Mouse (Mus musculus) kidney, adult 2 months (tissue): Measurements from ENCODE around the gene Bend4. TPM values are rescaled to one million over a fixed set of nuclear protein-coding genes. Genes with fewer than 3 reads are reported as not detected.

ENCODE experiments used
- DNase-seq: peaks from one replicate; pipeline ENCODE4 v3.0.0; 2021
- H3K27ac ChIP-seq: fragments of 200-500 bp; 2 replicates; pipeline ENCODE4 v1.5.1; 2012; ENCODE audit warnings: low read depth, low read length, control low read depth, inconsistent platforms; ENCODE audit not compliant: insufficient read depth
- H3K27me3 ChIP-seq: fragments of 200-500 bp; replicated peaks from 2 replicates; pipeline ENCODE4 v1.6.1; 2012; ENCODE audit warnings: mild to moderate bottlenecking, moderate library complexity, low read length, inconsistent platforms; ENCODE audit not compliant: control insufficient read depth, insufficient read depth
- H3K36me3 ChIP-seq: fragments of 200-500 bp; 2 replicates; pipeline ENCODE4 v1.6.1; 2012; ENCODE audit warnings: mild to moderate bottlenecking, moderate library complexity, low read length, inconsistent platforms; ENCODE audit not compliant: control insufficient read depth, insufficient read depth
- H3K4me1 ChIP-seq: fragments of 200-500 bp; 2 replicates; pipeline ENCODE4 v1.6.1; 2011; ENCODE audit warnings: low read length; ENCODE audit not compliant: control insufficient read depth, insufficient read depth
- H3K4me3 ChIP-seq: fragments of 200-500 bp; 2 replicates; pipeline ENCODE4 v1.5.1; 2011; ENCODE audit warnings: mild to moderate bottlenecking, low read depth, low read length, control low read depth; ENCODE audit not compliant: insufficient read depth
- CTCF ChIP-seq: fragments of 200-500 bp; conservative IDR thresholded peaks from 2 replicates; pipeline ENCODE4 v1.5.1; 2011; ENCODE audit warnings: low read depth, mild to moderate bottlenecking, control low read depth, low read length, moderate library complexity, mixed read lengths; ENCODE audit not compliant: insufficient read depth, insufficient read length
- POLR2A ChIP-seq: fragments of 200-500 bp; IDR thresholded peaks from one replicate; pipeline ENCODE4 v1.6.1; 2011; ENCODE audit warnings: low read depth, low read length, control low read depth
- WGBS: fragments of 180-500 bp; shearing (Covaris S2); methylation state at CpG from one replicate; pipeline ENCODE4 v1.1.7; 2018; 5-methylcytosine and 5-hydroxymethylcytosine counted together
- polyA plus RNA-seq: library from polyadenylated mRNA; depleted of rRNA; stranded (reverse); fragments of >200 nt; gene quantifications from 2 replicates; pipeline ENCODE4 v1.2.3, GENCODE M21; 2012

The Bend4 gene
- polyA plus RNA-seq, 1 experiment = 0.33 TPM

DNA sequence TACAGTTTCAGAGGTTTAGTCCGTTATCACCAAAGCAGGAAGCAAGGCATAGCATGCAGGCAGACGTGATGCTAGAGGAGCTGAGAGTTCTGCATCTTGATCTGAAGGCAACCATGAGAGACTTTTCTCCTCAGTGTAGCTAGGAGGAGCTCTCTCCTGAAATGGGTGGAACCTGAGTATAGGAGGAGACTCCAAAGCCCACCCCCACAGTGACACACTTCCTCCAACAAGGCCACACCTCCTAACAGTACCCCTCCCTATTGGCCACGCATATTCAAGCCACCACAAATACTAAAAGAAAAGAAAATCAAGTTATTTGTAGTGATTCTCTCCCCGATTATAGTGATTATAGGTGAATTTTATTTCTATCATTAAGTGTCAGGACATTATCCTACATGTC, 28.7 kb upstream of the Bend4 start:
- Histone ChIP-seq H3K27ac (no peak overlapping the region), H3K36me3 (no peaks in the 10 kb centered on the region), H3K27me3 (no peaks in the 10 kb centered on the region), H3K4me1 (no peaks in the 10 kb centered on the region), H3K4me3 (no peak overlapping the region)
- DNase-seq = no peak
- 93% methylated on average over 4 of the region's 4 CpGs for WGBS
- no peak for TF ChIP-seq POLR2A
- TF ChIP-seq CTCF = no peak

- no peaks in the 10 kb centered on the region for H3K4me1 ChIP-seq
- H3K27ac ChIP-seq = no peak overlapping the region
- no peak for TF ChIP-seq CTCF
- TF ChIP-seq POLR2A = no peak
- DNase-seq = no peak
- 50% methylated on average over 1 of the region's 1 CpGs for WGBS
- no peaks in the 10 kb centered on the region; the same call in 1 of the 2 replicates for H3K27me3 ChIP-seq
- no peaks in the 10 kb centered on the region for H3K36me3 ChIP-seq
- H3K4me3 ChIP-seq = no peak overlapping the region
These were observed 26.2 kb upstream of the Bend4 start for GRCm38 (mm10) chr5:67454282-67454681.

- TF ChIP-seq CTCF = no peak
- TF ChIP-seq POLR2A = no peak
- whole genome bisulfite sequencing = 88% methylated on average over 21 of the region's 21 CpGs
- Histone ChIP-seq H3K4me3 (no peak overlapping the region), H3K27ac (no peak overlapping the region), H3K4me1 (no peaks in the 10 kb centered on the region), H3K36me3 (no peaks in the 10 kb centered on the region), H3K27me3 (no peaks in the 10 kb centered on the region; the same call in 1 of the 2 replicates)
- DNase-seq = no peak
These were observed 22.0 kb upstream of the Bend4 start for GRCm38 (mm10) chr5:67449957-67450630.

DNA sequence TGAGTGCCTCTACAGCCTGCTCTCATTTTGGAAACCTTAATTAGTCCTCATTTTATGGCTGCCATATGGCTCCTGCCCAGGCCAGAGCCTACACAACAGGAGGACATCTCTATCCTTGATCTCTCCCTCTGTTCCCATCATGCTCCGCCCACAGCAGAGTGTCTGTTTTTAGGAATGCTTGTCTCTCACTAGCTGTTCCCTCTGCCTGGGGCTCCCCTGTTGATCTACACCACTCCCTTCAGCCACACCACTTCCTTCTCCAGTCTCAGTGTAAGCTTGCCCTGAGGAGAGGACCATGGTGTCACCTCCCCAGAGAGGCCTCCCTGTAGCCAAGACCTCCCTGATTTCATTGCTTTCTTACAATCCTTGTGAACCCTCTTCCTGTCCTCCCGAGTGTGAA, 18.4 kb upstream of the Bend4 start:
- DNase-seq = no peak
- H3K27ac ChIP-seq = no peak overlapping the region
- H3K27me3 ChIP-seq = no peaks in the 10 kb centered on the region; the same call in 1 of the 2 replicates
- TF ChIP-seq POLR2A = no peak
- TF ChIP-seq CTCF = no peak
- 45% methylated on average over 2 of the region's 2 CpGs for WGBS
- no peaks in the 10 kb centered on the region for H3K36me3 ChIP-seq
- H3K4me1 ChIP-seq = no peaks in the 10 kb centered on the region
- no peak overlapping the region for H3K4me3 ChIP-seq

GRCm38 (mm10) chr5:67444217-67445050, 16.3 kb upstream of the Bend4 start:
- 50% methylated on average over 17 of the region's 17 CpGs for WGBS
- Histone ChIP-seq H3K4me1 (no peaks in the 10 kb centered on the region), H3K27ac (no peak overlapping the region)

DNA sequence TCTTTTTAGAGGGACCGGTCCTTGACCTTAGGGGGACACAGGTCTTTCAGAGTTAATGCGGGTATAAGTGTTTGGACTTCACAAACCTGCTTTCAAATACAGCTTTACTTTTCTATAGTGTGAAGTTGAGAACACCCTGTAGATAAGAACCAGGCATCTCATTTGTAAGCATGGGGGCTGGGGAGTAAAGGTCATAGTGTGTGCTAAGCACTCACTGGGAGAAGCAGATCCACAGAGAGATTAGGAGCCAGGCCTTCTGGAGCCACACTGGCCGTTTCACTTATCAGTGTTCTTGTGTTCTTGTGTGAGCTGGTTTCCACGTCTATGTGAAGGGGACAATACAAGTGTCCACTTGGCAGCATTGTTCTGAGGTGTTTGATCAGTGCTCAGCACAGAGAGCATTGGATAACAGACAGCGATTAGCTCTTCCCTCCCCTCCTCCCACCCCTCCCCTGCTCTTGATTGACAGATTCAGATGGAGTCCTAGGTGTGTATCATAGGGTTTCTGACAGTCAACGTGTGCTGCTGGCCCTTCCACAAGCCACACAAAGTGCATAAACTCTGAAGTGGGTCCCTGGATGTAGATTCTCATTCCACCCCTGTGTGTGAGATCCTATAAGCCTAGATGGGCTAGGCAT, 14.8 kb upstream of the Bend4 start:
- 79% methylated on average over 6 of the region's 6 CpGs for WGBS
- Histone ChIP-seq H3K36me3 (no peaks in the 10 kb centered on the region), H3K4me3 (no peak overlapping the region), H3K27me3 (no peaks in the 10 kb centered on the region), H3K4me1 (no peaks in the 10 kb centered on the region), H3K27ac (no peak overlapping the region)
- no peak for DNase-seq
- TF ChIP-seq CTCF (no peak), POLR2A (no peak)

More at GRCm38 (mm10) chr5:67444217-67445050, 16.3 kb upstream of the Bend4 start:
- TF ChIP-seq POLR2A (no peak), CTCF (no peak)
- H3K27me3 ChIP-seq = no peaks in the 10 kb centered on the region
- no peaks in the 10 kb centered on the region for H3K36me3 ChIP-seq
- H3K4me3 ChIP-seq = no peak overlapping the region
- DNase-seq = no peak

- WGBS = 77% methylated on average over 8 of the region's 8 CpGs
- H3K27me3 ChIP-seq = no peaks in the 10 kb centered on the region
- no peak for DNase-seq
- H3K27ac ChIP-seq = no peak overlapping the region
- no peaks in the 10 kb centered on the region for H3K36me3 ChIP-seq
- TF ChIP-seq CTCF (no peak), POLR2A (no peak)
- H3K4me1 ChIP-seq = 0 out of 2 replicates have a peak, but pooled peaks cover 2% of the 10 kb centered on the region
- no peak overlapping the region for H3K4me3 ChIP-seq
These were observed 12.5 kb upstream of the Bend4 start for GRCm38 (mm10) chr5:67440563-67440962.
